Mouse (Mus musculus): ENCODE measurements at regions not wholly inside any gene's neighbourhood (a gene's known extent, or its start where the extent isn't known, plus 50 kb on each side); places are given as distances from the start of the nearest gene placed in this dataset.

GRCm38 (mm10) chr10:84059646-84060491 lies 337.2 kb downstream of the 1500009L16Rik start:
- Histone ChIP-seq H3K4me1 (peaks cover 62% of the 10 kb centered on the region), H3K36me3 (replicated peaks) (no peaks in the 10 kb centered on the region), H3K27ac (peak overlapping the region; percentile 83), H3K4me3 (no peak overlapping the region), H3K27me3 (ENCODE audit: poor library complexity, severe bottlenecking) (0 out of 2 replicates have a peak, but pooled peaks cover 6% of the 10 kb centered on the region), H3K9me3 (no peaks in the 10 kb centered on the region)
- WGBS, result 54% methylated on average over 9 of the region's 9 CpGs
- DNase-seq (ENCODE audit: extremely low spot score, low spot score), result peak; percentile 60

- peaks cover 54% of the 10 kb centered on the region for H3K4me1 ChIP-seq
- DNase-seq (ENCODE audit: extremely low spot score, low spot score), result peak; percentile 27
- H3K27ac ChIP-seq, result peak overlapping the region; percentile 83
- no peaks in the 10 kb centered on the region for H3K36me3 ChIP-seq (replicated peaks)
- H3K27me3 ChIP-seq (ENCODE audit: poor library complexity, severe bottlenecking), result 0 out of 2 replicates have a peak, but pooled peaks cover 6% of the 10 kb centered on the region
- H3K4me3 ChIP-seq, result no peak overlapping the region
- no peaks in the 10 kb centered on the region for H3K9me3 ChIP-seq
- WGBS, result 18% methylated on average over 7 of the region's 7 CpGs
These were observed 338.0 kb downstream of the 1500009L16Rik start for GRCm38 (mm10) chr10:84060492-84061218.

GRCm38 (mm10) chr10:84067052-84067650 lies 344.5 kb downstream of the 1500009L16Rik start:
- no peaks in the 10 kb centered on the region for H3K9me3 ChIP-seq
- H3K27me3 ChIP-seq (ENCODE audit: poor library complexity, severe bottlenecking), result no peaks in the 10 kb centered on the region
- no peak for DNase-seq (ENCODE audit: extremely low spot score, low spot score)
- H3K27ac ChIP-seq, result no peak overlapping the region
- 91% methylated on average over 4 of the region's 4 CpGs for WGBS
- H3K36me3 ChIP-seq (replicated peaks), result no peaks in the 10 kb centered on the region
- H3K4me1 ChIP-seq, result no peaks in the 10 kb centered on the region
- no peak overlapping the region for H3K4me3 ChIP-seq

- Histone ChIP-seq H3K4me1 (peaks cover 8% of the 10 kb centered on the region), H3K27me3 (ENCODE audit: poor library complexity, severe bottlenecking) (no peaks in the 10 kb centered on the region), H3K27ac (no peak overlapping the region), H3K9me3 (no peaks in the 10 kb centered on the region), H3K36me3 (replicated peaks) (no peaks in the 10 kb centered on the region), H3K4me3 (no peak overlapping the region)
- DNase-seq (ENCODE audit: extremely low spot score, low spot score), result no peak
- 94% methylated on average over 9 of the region's 9 CpGs for WGBS
These were observed 347.1 kb downstream of the 1500009L16Rik start for GRCm38 (mm10) chr10:84069806-84070205.

- Histone ChIP-seq H3K27me3 (ENCODE audit: poor library complexity, severe bottlenecking) (no peaks in the 10 kb centered on the region), H3K4me3 (no peak overlapping the region), H3K4me1 (peaks cover 8% of the 10 kb centered on the region), H3K9me3 (peaks cover 9% of the 10 kb centered on the region), H3K36me3 (replicated peaks) (no peaks in the 10 kb centered on the region), H3K27ac (peak overlapping the region; percentile 54; the same call in 1 of the 2 replicates)
- no peak for DNase-seq (ENCODE audit: extremely low spot score, low spot score)
- 66% methylated on average over 12 of the region's 12 CpGs for WGBS
These were observed 350.3 kb downstream of the 1500009L16Rik start for GRCm38 (mm10) chr10:84072866-84073483.

GRCm38 (mm10) chr10:84075581-84075980 lies 352.9 kb downstream of the 1500009L16Rik start:
- Histone ChIP-seq H3K9me3 (peaks cover 9% of the 10 kb centered on the region), H3K36me3 (replicated peaks) (no peaks in the 10 kb centered on the region), H3K4me3 (no peak overlapping the region), H3K4me1 (peaks cover 8% of the 10 kb centered on the region), H3K27me3 (ENCODE audit: poor library complexity, severe bottlenecking) (no peaks in the 10 kb centered on the region), H3K27ac (no peak overlapping the region)
- no peak for DNase-seq (ENCODE audit: extremely low spot score, low spot score)
- 81% methylated on average over 4 of the region's 4 CpGs for whole genome bisulfite sequencing

GRCm38 (mm10) chr10:84080236-84080635 lies 357.6 kb downstream of the 1500009L16Rik start:
- 88% methylated on average over 6 of the region's 6 CpGs for WGBS
- no peak overlapping the region for H3K27ac ChIP-seq
- H3K4me3 ChIP-seq, result no peak overlapping the region
- H3K27me3 ChIP-seq (ENCODE audit: poor library complexity, severe bottlenecking), result no peaks in the 10 kb centered on the region
- no peak for DNase-seq (ENCODE audit: extremely low spot score, low spot score)
- H3K4me1 ChIP-seq, result peaks cover 14% of the 10 kb centered on the region
- H3K36me3 ChIP-seq (replicated peaks), result no peaks in the 10 kb centered on the region
- H3K9me3 ChIP-seq, result peaks cover 9% of the 10 kb centered on the region

- no peaks in the 10 kb centered on the region for H3K36me3 ChIP-seq (replicated peaks)
- peak overlapping the region; percentile 65 for H3K27ac ChIP-seq
- H3K4me3 ChIP-seq, result no peak overlapping the region
- peaks cover 9% of the 10 kb centered on the region for H3K9me3 ChIP-seq
- peaks cover 14% of the 10 kb centered on the region for H3K4me1 ChIP-seq
- 48% methylated on average over 6 of the region's 6 CpGs for WGBS
- peak; percentile 29 for DNase-seq (ENCODE audit: extremely low spot score, low spot score)
- no peaks in the 10 kb centered on the region for H3K27me3 ChIP-seq (ENCODE audit: poor library complexity, severe bottlenecking)
These were observed 358.7 kb downstream of the Nuak1 start for GRCm38 (mm10) chr10:84081673-84082072.

GRCm38 (mm10) chr10:84087528-84087927 lies 352.9 kb downstream of the Nuak1 start:
- Histone ChIP-seq H3K4me1 (no peaks in the 10 kb centered on the region), H3K27ac (no peak overlapping the region), H3K9me3 (no peaks in the 10 kb centered on the region), H3K4me3 (no peak overlapping the region), H3K27me3 (ENCODE audit: poor library complexity, severe bottlenecking) (no peaks in the 10 kb centered on the region), H3K36me3 (replicated peaks) (no peaks in the 10 kb centered on the region)
- no peak for DNase-seq (ENCODE audit: extremely low spot score, low spot score)
- WGBS, result 89% methylated on average over 5 of the region's 5 CpGs

- Histone ChIP-seq H3K27me3 (ENCODE audit: poor library complexity, severe bottlenecking) (no peaks in the 10 kb centered on the region), H3K4me1 (no peaks in the 10 kb centered on the region), H3K4me3 (no peak overlapping the region), H3K27ac (no peak overlapping the region), H3K36me3 (replicated peaks) (no peaks in the 10 kb centered on the region), H3K9me3 (no peaks in the 10 kb centered on the region)
- 83% methylated on average over 3 of the region's 3 CpGs for WGBS
- DNase-seq (ENCODE audit: extremely low spot score, low spot score), result no peak
These were observed 352.5 kb downstream of the Nuak1 start for GRCm38 (mm10) chr10:84087929-84088328.

GRCm38 (mm10) chr10:84088799-84089778 lies 351.3 kb downstream of the Nuak1 start:
- no peaks in the 10 kb centered on the region for H3K9me3 ChIP-seq
- no peak overlapping the region for H3K27ac ChIP-seq
- no peaks in the 10 kb centered on the region for H3K4me1 ChIP-seq
- no peak for DNase-seq (ENCODE audit: extremely low spot score, low spot score)
- WGBS, result 91% methylated on average over 18 of the region's 18 CpGs
- no peak overlapping the region for H3K4me3 ChIP-seq
- H3K36me3 ChIP-seq (replicated peaks), result no peaks in the 10 kb centered on the region
- H3K27me3 ChIP-seq (ENCODE audit: poor library complexity, severe bottlenecking), result no peaks in the 10 kb centered on the region
